Mouse (Mus musculus): ENCODE data around the gene Mllt10. TPM values are rescaled to one million over a fixed set of nuclear protein-coding genes. Genes with fewer than 3 reads are reported as not detected.

The Mllt10 gene
- 33.3 and 35.1 TPM in 2 replicates for total RNA-seq (2012; rRNA removed)
- polyA plus RNA-seq (2012; ENCODE audit: insufficient read depth in 1 of 2, insufficient read length in 2 of 2, low read depth in 1 of 2, low replicate concordance in 2 of 2, missing spikeins in 1 of 2) = 10 to 100 TPM in 1 of 2 experiments, not detected in 1; 64.1 TPM

DNA sequence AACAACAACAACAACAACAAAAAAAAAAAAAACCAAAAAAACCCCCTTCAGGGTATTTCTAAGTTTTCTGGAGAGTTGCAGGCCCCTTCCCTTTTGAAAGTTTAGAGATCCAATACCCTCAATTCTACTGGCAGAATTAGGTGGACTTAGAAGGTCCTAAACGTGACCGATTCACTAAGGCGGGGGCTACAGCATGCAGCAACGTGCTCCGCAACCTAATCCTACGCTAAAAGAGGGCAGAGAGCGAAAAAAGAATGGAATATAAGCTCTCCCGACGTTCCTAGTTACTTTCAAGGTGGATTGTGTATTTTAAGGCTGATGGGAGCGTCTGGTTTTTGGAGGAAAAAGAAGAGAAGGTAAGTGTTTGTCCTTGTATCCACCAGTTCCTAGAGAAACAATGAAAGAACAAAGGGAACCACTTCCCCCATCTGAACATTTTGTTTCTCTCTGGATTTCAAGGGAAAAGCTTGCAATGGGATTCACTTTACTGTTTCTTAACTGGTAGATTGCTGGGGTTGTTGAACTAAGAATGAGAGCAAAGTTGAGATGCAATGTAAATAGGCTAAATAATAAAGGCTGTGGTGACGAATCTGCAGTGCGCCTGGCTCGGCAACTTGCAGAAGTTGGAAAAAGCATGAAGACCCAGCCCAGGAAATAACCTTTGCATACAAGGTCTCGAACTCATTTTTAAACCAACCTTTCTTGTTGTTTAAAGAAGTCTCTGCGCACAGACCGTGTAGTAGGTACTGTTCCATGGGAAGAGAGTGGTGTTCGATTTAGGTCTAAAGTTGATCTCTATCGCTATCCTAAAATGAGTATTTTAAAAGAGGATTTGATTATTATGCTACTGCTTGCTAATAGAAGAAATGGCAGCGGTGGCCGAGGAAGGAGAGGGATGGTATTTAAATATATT lies at the start of gene Mllt10:
TSS of gene Mllt10 (plus strand) at position 222 of the 913 bp plus-strand sequence.
- H3K27ac ChIP-seq (ENCODE audit: control insufficient read depth, low read depth, low read length) = peak within 1 kb of the TSS; percentile 94
- H3K4me1 ChIP-seq (ENCODE audit: control insufficient read depth in 1 of 2, insufficient read depth in 2 of 2, low read length in 2 of 2) = peaks cover 2 to 13% of the 10 kb centered on the region in 2 experiments; a peak in 3 of 4 replicates
- peaks cover 0 to 13% of the 10 kb centered on the region in 2 experiments; a peak in 2 of 4 replicates for H3K36me3 ChIP-seq (ENCODE audit: control insufficient read depth in 1 of 2, insufficient read depth in 2 of 2, low read length in 2 of 2)
- no peak for TF ChIP-seq TAL1 (IDR thresholded peaks at IDR 0.05; ENCODE audit: low read length)
- no peak for TF ChIP-seq KAT2A (conservative IDR thresholded peaks at IDR 0.05; ENCODE audit: low read depth, low read length)
- no peak for TF ChIP-seq POLR2AphosphoS5 (IDR thresholded peaks at IDR 0.05; ENCODE audit: borderline replicate concordance, low read depth, low read length)
- no peak for TF ChIP-seq BHLHE40 (IDR thresholded peaks at IDR 0.05; ENCODE audit: borderline replicate concordance, low read depth, low read length)
- TF ChIP-seq ZNF384 (IDR thresholded peaks at IDR 0.05; ENCODE audit: low read depth, low read length) = no peak
- TF ChIP-seq MEF2A (IDR thresholded peaks at IDR 0.05; ENCODE audit: extremely low read depth, insufficient replicate concordance, low read depth, low read length, poor library complexity, severe bottlenecking) = no peak
- no peak for TF ChIP-seq TCF12 (IDR thresholded peaks at IDR 0.05; ENCODE audit: low read depth, low read length)
- peak; percentile 37 for TF ChIP-seq SIN3A (IDR thresholded peaks at IDR 0.05; ENCODE audit: low read length)
- TF ChIP-seq RCOR1 (IDR thresholded peaks at IDR 0.05; ENCODE audit: low read depth, low read length) = no peak
- TF ChIP-seq HCFC1 (IDR thresholded peaks at IDR 0.05; ENCODE audit: low read depth, low read length) = peak; percentile 69; the same call in 1 of the 2 replicates
- TF ChIP-seq NELFE (IDR thresholded peaks at IDR 0.05; ENCODE audit: low read depth, low read length) = no peak
- TF ChIP-seq GABPA (IDR thresholded peaks at IDR 0.05; ENCODE audit: low read depth, low read length) = no peak
- no peak for TF ChIP-seq POLR2AphosphoS2 (IDR thresholded peaks at IDR 0.05; ENCODE audit: low read length)
- TF ChIP-seq MYC (IDR thresholded peaks at IDR 0.05; ENCODE audit: low read depth, low read length) = no peak
- no peak for TF ChIP-seq CTCF (IDR thresholded peaks at IDR 0.05 in 2 of 3, conservative IDR thresholded peaks at IDR 0.05 in 1 of 3; ENCODE audit: control insufficient read depth in 1 of 3, insufficient read depth in 1 of 3, low read depth in 2 of 3, low read length in 3 of 3, poor library complexity in 1 of 3, severe bottlenecking in 1 of 3)
- TF ChIP-seq E2F4 (IDR thresholded peaks at IDR 0.05; ENCODE audit: borderline replicate concordance, low read depth, low read length) = no peak
- TF ChIP-seq ZC3H11A (IDR thresholded peaks at IDR 0.05; ENCODE audit: low read depth, low read length) = peak; percentile 72
- TF ChIP-seq USF2 (IDR thresholded peaks at IDR 0.05; ENCODE audit: borderline replicate concordance in 1 of 2, insufficient read depth in 1 of 2, low read depth in 1 of 2, low read length in 2 of 2) = no peak
- TF ChIP-seq SMC3 (IDR thresholded peaks at IDR 0.05; ENCODE audit: low read depth, low read length) = no peak
- TF ChIP-seq RAD21 (IDR thresholded peaks at IDR 0.05; ENCODE audit: low read depth, low read length) = no peak
- 0 out of 2 replicates have a peak, but pooled peaks have one; percentile 2 for TF ChIP-seq MXI1 (IDR thresholded peaks at IDR 0.05; ENCODE audit: low read depth, low read length)
- TF ChIP-seq ETS1 (IDR thresholded peaks at IDR 0.05; ENCODE audit: low read depth, low read length) = no peak
- peak within 1 kb of the TSS; percentile 75 to 89 for H3K4me3 ChIP-seq (ENCODE audit: control insufficient read depth in 1 of 2, insufficient read depth in 1 of 2, low read depth in 2 of 2, low read length in 2 of 2)
- peaks cover 16% of the 10 kb centered on the region; the same call in 1 of the 2 replicates for H3K79me2 ChIP-seq (ENCODE audit: control insufficient read depth, insufficient read depth, low read length, poor library complexity)
- H3K9ac ChIP-seq (ENCODE audit: control insufficient read depth, low read depth, low read length, poor library complexity, severe bottlenecking) = peak within 1 kb of the TSS; percentile 99
- no peaks in the 10 kb centered on the region for H3K9me3 ChIP-seq (replicated peaks; ENCODE audit: insufficient read depth, low read length)
- H3K27me3 ChIP-seq (ENCODE audit: control insufficient read depth in 1 of 2, insufficient read depth in 2 of 2, low read length in 2 of 2) = no peaks in the 10 kb centered on the region
- DNase-seq (ENCODE audit: low read depth, low spot score) = peak; percentile 73

Data from MEL (cell line).